Mouse (Mus musculus) spleen, adult 2 months (tissue): ENCODE data around the gene Aire. TPM values are rescaled to one million over a fixed set of nuclear protein-coding genes. Genes with fewer than 3 reads are reported as not detected.

Experiments used
- DNase-seq, 2 experiments: peaks; one replicate each; pipeline versions ENCODE4 v3.0.0 to v3.0.0-alpha.2; 2012 to 2021; ENCODE audit warnings: low spot score in 2 of 2, low read depth in 1 of 2
- H3K27ac ChIP-seq: fragments of 200-500 bp; 2 replicates; pipeline ENCODE4 v1.5.1; 2012; ENCODE audit warnings: low read length, inconsistent platforms; ENCODE audit not compliant: insufficient read depth
- H3K27me3 ChIP-seq: fragments of 200-500 bp; 2 replicates; pipeline ENCODE4 v1.6.1; 2012; ENCODE audit warnings: mild to moderate bottlenecking, moderate library complexity, low read length, inconsistent platforms; ENCODE audit not compliant: control insufficient read depth, insufficient read depth
- H3K36me3 ChIP-seq: fragments of 200-500 bp; 2 replicates; pipeline ENCODE4 v1.6.1; 2012; ENCODE audit warnings: mild to moderate bottlenecking, low read length, inconsistent platforms; ENCODE audit not compliant: control insufficient read depth, insufficient read depth
- H3K4me1 ChIP-seq: fragments of 200-500 bp; 2 replicates; pipeline ENCODE4 v1.6.1; 2011; ENCODE audit warnings: inconsistent platforms; ENCODE audit not compliant: control insufficient read depth, insufficient read depth, insufficient read length
- H3K4me3 ChIP-seq: fragments of 200-500 bp; 2 replicates; pipeline ENCODE4 v1.5.1; 2011; ENCODE audit warnings: mild to moderate bottlenecking, inconsistent platforms; ENCODE audit not compliant: insufficient read depth, insufficient read length; ENCODE audit errors: extremely low read depth
- CTCF ChIP-seq: fragments of 200-500 bp; IDR thresholded peaks from 2 replicates; pipeline ENCODE4 v1.5.1; 2011; ENCODE audit warnings: mild to moderate bottlenecking, inconsistent platforms; ENCODE audit not compliant: insufficient read depth, insufficient read length, insufficient replicate concordance; ENCODE audit errors: extremely low read depth
- POLR2A ChIP-seq: fragments of 200-500 bp; IDR thresholded peaks from 2 replicates; pipeline ENCODE4 v1.6.1; 2011; ENCODE audit warnings: low read depth, low read length, inconsistent platforms
- WGBS: fragments of 180-500 bp; shearing (Covaris S2); methylation state at CpG from one replicate; pipeline ENCODE4 v1.1.7; 2018; 5-methylcytosine and 5-hydroxymethylcytosine counted together
- polyA plus RNA-seq: library from polyadenylated mRNA; depleted of rRNA; stranded (reverse); fragments of >200 nt; gene quantifications from 2 replicates; pipeline ENCODE4 v1.2.3, GENCODE M21; 2012

The Aire gene
- polyA plus RNA-seq, 1 experiment: 4.0 TPM

DNA sequence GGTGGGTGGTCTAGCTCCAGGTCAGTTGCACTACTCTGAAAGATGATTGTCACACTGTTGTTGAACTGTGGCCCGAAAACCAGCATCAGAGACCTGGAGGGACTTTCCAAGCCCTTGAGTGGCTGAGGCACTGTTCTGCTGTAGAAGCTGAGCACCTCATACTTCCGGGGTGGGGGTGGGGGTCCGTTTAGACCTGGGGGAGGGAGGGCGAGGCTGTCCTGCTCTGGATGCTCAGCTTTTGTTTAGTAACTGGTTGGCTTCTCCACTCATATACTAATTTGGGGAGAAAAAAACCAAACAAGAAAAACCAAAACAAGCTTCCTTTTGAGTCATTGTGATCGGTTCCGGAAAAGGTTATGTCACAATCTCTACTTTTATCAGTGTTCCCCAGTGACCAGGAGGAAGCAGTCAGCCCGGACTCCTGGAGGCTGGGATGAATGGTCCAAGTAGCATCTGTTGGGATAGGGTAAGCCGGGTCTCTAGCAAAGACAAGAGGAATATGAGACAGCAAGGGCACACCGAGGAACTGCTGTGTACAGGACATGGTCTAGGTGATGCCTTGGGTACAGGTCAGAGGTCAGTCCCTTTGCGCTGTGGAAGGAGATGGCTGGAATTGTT, 43.1 kb upstream of the Aire start:
- peak overlapping the region; percentile 96 for H3K27ac ChIP-seq
- no peaks in the 10 kb centered on the region for H3K27me3 ChIP-seq
- H3K36me3 ChIP-seq: no peaks in the 10 kb centered on the region
- peaks cover 38% of the 10 kb centered on the region for H3K4me1 ChIP-seq
- 11% methylated on average over 10 of the region's 10 CpGs for WGBS
- peak; percentile 57 to 75 for DNase-seq
- no peak for TF ChIP-seq POLR2A
- TF ChIP-seq CTCF: no peak
- H3K4me3 ChIP-seq: peak overlapping the region; percentile 35; the same call in 1 of the 2 replicates

DNA sequence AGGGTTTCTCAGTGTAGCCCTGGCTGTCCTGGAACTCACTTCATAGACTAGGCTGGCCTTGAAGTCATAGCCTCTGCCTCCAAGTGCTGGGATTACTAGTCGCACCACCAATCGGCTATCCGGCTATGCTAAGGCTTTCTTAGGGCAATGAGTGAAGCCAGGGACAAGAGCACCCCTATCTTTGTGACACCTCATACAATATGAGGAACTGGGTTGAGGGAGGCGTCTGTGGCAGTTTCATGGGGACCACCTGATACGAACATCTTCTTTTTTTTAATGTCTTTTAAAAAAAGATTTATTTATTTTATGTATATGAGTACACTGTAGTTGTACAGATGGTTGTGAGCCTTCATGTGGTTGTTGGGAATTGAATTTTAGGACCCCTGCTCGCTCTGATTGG, 42.3 kb upstream of the Aire start:
- no peak for TF ChIP-seq CTCF
- no peak for TF ChIP-seq POLR2A
- H3K36me3 ChIP-seq: no peaks in the 10 kb centered on the region
- no peak for DNase-seq
- WGBS: 75% methylated on average over 6 of the region's 6 CpGs
- peak overlapping the region; percentile 96 for H3K27ac ChIP-seq
- no peaks in the 10 kb centered on the region for H3K27me3 ChIP-seq
- peaks cover 34% of the 10 kb centered on the region for H3K4me1 ChIP-seq
- H3K4me3 ChIP-seq: no peak overlapping the region

DNA sequence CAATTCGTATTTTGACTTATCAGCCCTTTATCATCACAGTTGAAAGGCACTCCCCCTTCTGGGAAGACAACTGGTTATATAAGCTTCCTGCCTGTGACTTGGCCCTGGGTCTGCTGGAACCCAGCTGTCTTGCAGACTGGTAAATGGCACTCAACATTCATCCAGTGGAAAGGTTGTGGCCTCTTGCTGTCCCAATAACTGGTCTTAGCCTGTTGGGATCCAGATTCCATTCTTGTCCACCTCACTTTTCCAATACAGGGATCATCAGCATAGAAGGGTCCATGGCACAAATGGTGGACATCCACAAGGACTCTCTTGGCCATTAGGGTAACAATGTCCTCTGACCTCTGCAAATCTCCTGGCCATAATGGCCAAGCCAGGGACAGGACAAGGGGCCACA, 40.7 kb upstream of the Aire start:
- TF ChIP-seq POLR2A (no peak), CTCF (no peak)
- H3K4me3 ChIP-seq: no peak overlapping the region
- H3K27ac ChIP-seq: no peak overlapping the region
- no peaks in the 10 kb centered on the region for H3K27me3 ChIP-seq
- WGBS: 43% methylated on average over 1 of the region's 1 CpGs
- DNase-seq: no peak
- H3K4me1 ChIP-seq: peaks cover 36% of the 10 kb centered on the region
- H3K36me3 ChIP-seq: peaks cover 6% of the 10 kb centered on the region; the same call in 1 of the 2 replicates

DNA sequence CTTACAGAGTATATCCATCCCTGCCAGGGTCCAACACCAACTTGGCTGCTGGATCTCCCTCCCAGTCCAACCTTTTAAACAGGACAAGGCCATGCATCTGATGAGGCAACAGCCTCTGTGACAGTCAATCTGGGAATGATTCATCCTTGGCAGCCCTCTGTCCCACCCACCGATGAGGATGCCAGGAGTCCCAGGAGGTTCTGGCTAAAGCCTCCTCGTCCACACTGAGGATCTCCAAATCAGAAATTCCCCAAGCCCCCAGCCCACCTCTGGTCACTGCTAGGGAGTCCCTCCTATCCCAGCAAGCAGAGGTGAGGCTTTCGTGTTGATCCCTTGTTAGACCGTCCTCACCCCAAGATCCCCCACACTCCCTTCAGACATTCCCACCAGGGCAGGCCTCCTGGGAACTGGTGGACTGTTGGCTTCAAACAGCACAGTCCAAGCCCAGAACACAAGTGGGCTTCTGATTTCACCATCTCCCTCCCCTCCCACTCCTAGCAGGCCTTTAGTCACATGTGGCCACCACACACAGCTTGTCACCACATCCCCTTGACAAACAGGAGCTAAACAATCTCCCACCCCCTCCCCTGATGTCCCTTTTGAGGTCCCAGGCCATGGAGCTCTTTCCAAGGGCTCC, 36.7 kb upstream of the Aire start:
- H3K4me3 ChIP-seq: no peak overlapping the region
- WGBS: 83% methylated on average over 4 of the region's 4 CpGs
- H3K27ac ChIP-seq: no peak overlapping the region
- peaks cover 15% of the 10 kb centered on the region; the same call in 1 of the 2 replicates for H3K4me1 ChIP-seq
- H3K27me3 ChIP-seq: no peaks in the 10 kb centered on the region
- no peak for TF ChIP-seq POLR2A
- no peak for TF ChIP-seq CTCF
- no peak for DNase-seq
- peaks cover 27% of the 10 kb centered on the region for H3K36me3 ChIP-seq

DNA sequence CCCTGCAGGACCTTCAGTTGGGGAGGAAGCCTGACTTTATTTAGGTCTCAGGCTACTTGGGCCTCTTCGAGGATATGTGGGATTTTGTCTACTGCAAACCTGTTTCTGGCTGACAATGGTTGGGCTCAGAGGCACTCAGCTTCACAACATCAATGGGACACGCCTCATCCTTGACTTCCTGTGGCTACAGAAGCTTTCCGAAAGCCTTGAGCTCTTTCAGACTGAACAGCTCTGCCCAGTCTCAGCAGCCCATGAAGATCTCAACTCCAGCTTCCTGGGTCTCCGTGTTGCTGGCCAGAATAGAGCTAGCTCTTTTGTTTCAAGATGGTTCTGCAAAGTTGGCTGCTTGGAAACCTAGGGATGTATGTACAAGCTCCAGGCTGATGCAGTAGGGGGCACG, 34.9 kb upstream of the Aire start:
- no peak for DNase-seq
- peaks cover 21% of the 10 kb centered on the region; the same call in 1 of the 2 replicates for H3K4me1 ChIP-seq
- H3K4me3 ChIP-seq: no peak overlapping the region
- no peak for TF ChIP-seq CTCF
- no peak for TF ChIP-seq POLR2A
- no peak overlapping the region for H3K27ac ChIP-seq
- peaks cover 36% of the 10 kb centered on the region for H3K36me3 ChIP-seq
- no peaks in the 10 kb centered on the region for H3K27me3 ChIP-seq
- WGBS: 47% methylated on average over 5 of the region's 5 CpGs

DNA sequence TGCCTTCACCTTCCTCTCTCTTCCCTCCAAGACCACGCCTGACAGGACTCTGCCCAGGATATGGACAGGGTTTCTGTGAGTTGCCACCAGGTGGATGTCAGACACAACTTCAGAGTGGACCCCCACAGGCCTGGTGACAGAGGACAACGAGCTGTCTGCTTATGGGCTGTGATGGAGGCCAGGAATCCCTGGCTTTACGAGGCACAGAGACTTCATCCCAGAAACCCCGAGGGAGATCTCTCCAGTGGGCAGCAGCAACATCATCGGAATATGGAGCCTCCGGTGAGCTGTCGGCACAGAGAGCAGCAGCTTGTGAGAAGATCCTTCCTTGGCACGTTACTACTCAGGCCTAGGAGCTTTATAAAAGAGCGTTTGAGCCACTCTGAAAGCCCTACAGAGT, 34.5 kb upstream of the Aire start:
- no peak for DNase-seq
- H3K36me3 ChIP-seq: peaks cover 40% of the 10 kb centered on the region
- WGBS: 88% methylated on average over 9 of the region's 9 CpGs
- H3K4me3 ChIP-seq: no peak overlapping the region
- no peak overlapping the region for H3K27ac ChIP-seq
- H3K4me1 ChIP-seq: peaks cover 21% of the 10 kb centered on the region; the same call in 1 of the 2 replicates
- TF ChIP-seq POLR2A (no peak), CTCF (no peak)
- no peaks in the 10 kb centered on the region for H3K27me3 ChIP-seq

GRCm38 (mm10) chr10:78074977-78075376, 31.6 kb upstream of the Aire start:
- TF ChIP-seq POLR2A (no peak), CTCF (no peak)
- H3K4me1 ChIP-seq: peaks cover 26% of the 10 kb centered on the region; the same call in 1 of the 2 replicates
- no peaks in the 10 kb centered on the region for H3K27me3 ChIP-seq
- DNase-seq: peak in 1 of 2 experiments; percentile 17
- no peak overlapping the region for H3K27ac ChIP-seq
- 18% methylated on average over 11 of the region's 11 CpGs for WGBS
- H3K4me3 ChIP-seq: no peak overlapping the region
- H3K36me3 ChIP-seq: peaks cover 59% of the 10 kb centered on the region
